Mouse (Mus musculus) forebrain, postnatal 0 days (tissue): ENCODE results near the gene Zp3r. TPM values are rescaled to one million over a fixed set of nuclear protein-coding genes. Genes with fewer than 3 reads are reported as not detected.

Experiments
- ATAC-seq: fragments of 200-750 bp; cut with Nextera tagmentation; 2 replicates; pipeline ENCODE4 v1.8.0; 2017; ENCODE audit warnings: mild to moderate bottlenecking, moderate library complexity
- DNase-seq: peaks from one replicate; pipeline ENCODE4 v3.0.0-alpha.2; 2015
- H3K27ac ChIP-seq: fragments of 300-500 bp; sonication (generic); 2 replicates; pipeline ENCODE4 v1.5.1; 2014; ENCODE audit warnings: low read depth, mild to moderate bottlenecking, antibody characterized with exemption, low read length, moderate library complexity, mixed read lengths
- H3K27me3 ChIP-seq: fragments of 300-500 bp; sonication (generic); 2 replicates; pipeline ENCODE4 v1.6.1; 2014; ENCODE audit warnings: mild to moderate bottlenecking, low read length, mixed read lengths; ENCODE audit not compliant: insufficient read depth
- H3K36me3 ChIP-seq: fragments of 300-500 bp; sonication (generic); 2 replicates; pipeline ENCODE4 v1.6.1; 2014; ENCODE audit warnings: mild to moderate bottlenecking, moderate library complexity; ENCODE audit not compliant: insufficient read depth
- H3K4me1 ChIP-seq: fragments of 300-500 bp; sonication (generic); 2 replicates; pipeline ENCODE4 v1.6.1; 2014; ENCODE audit warnings: antibody characterized with exemption; ENCODE audit not compliant: insufficient read depth
- H3K4me2 ChIP-seq: fragments of 300-500 bp; sonication (generic); 2 replicates; pipeline ENCODE4 v1.6.1; 2014; ENCODE audit warnings: low read depth, mild to moderate bottlenecking, moderate library complexity
- H3K4me3 ChIP-seq: fragments of 300-500 bp; sonication (generic); 2 replicates; pipeline ENCODE4 v1.5.1; 2014; ENCODE audit warnings: low read depth, low read length, mixed read lengths
- H3K9ac ChIP-seq: fragments of 300-500 bp; sonication (generic); 2 replicates; pipeline ENCODE4 v1.6.1; 2014; ENCODE audit warnings: mild to moderate bottlenecking
- H3K9me3 ChIP-seq: fragments of 300-500 bp; sonication (generic); 2 replicates; pipeline ENCODE4 v1.6.1; 2016; ENCODE audit warnings: low read length
- CTCF ChIP-seq: sonication (generic); IDR thresholded peaks from 2 replicates; pipeline ENCODE4 v1.5.1; 2016; ENCODE audit warnings: antibody characterized with exemption, control low read depth, low read depth
- WGBS: fragments of 180-500 bp; shearing (Covaris S2); extraction: QIAGEN DNeasy Blood & Tissue Kit; methylation state at CpG from one replicate; pipeline ENCODE4 v1.1.7; 2014; 5-methylcytosine and 5-hydroxymethylcytosine counted together
- polyA plus RNA-seq: library from polyadenylated mRNA; unstranded; fragments of >200 nt; fragmentation: Nextera tagmentation; extraction: Ambion mirVana; gene quantifications from 2 replicates; pipeline ENCODE4 v1.2.1, GENCODE M21; 2015
- total RNA-seq: library from RNA; depleted of rRNA; stranded (reverse); fragments of >200 nt; gene quantifications from 2 replicates; pipeline ENCODE4 v1.2.3, GENCODE M21; 2014

The Zp3r gene
- total and polyA plus RNA-seq, 2 experiments from 2014 or later = not detected

- H3K4me2 ChIP-seq = no peak overlapping the region
- no peak overlapping the region for H3K4me3 ChIP-seq
- no peaks in the 10 kb centered on the region for H3K9me3 ChIP-seq
- TF ChIP-seq CTCF = no peak
- H3K27ac ChIP-seq = no peak overlapping the region
- DNase-seq (no peak), ATAC-seq (no peak)
- H3K4me1 ChIP-seq = no peaks in the 10 kb centered on the region
- no peak overlapping the region for H3K9ac ChIP-seq
- no peaks in the 10 kb centered on the region for H3K27me3 ChIP-seq
- H3K36me3 ChIP-seq = no peaks in the 10 kb centered on the region
- WGBS = 91% methylated on average over 8 of the region's 8 CpGs
Measured at GRCm38 (mm10) chr1:130633316-130633715, 3.9 kb upstream of the Zp3r start.

DNA sequence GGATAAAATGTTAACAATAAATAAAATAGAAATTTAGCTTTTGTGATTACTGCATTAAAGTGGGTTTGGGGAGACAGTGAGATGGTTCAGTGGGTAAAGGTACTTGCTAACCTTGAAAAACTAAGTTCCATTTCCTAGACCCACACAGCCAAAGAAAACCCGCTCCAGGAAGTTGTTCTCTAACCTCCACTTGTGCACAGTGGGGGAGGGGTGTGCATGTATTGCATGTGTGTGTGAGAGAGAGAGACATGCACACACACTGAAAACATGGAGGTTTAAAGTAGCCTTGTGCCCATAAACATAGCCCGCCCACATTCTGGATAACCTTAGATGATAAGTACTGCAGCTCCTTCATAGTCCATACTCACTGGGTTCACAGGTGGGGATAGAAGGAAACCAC lies 33.1 kb downstream of the Zp3r start:
- no peaks in the 10 kb centered on the region for H3K9me3 ChIP-seq
- no peaks in the 10 kb centered on the region for H3K4me1 ChIP-seq
- 92% methylated on average over 2 of the region's 2 CpGs for WGBS
- no peaks in the 10 kb centered on the region for H3K36me3 ChIP-seq
- no peak overlapping the region for H3K4me3 ChIP-seq
- ATAC-seq = no peak
- no peak for DNase-seq
- H3K4me2 ChIP-seq = no peak overlapping the region
- no peaks in the 10 kb centered on the region for H3K27me3 ChIP-seq
- no peak for TF ChIP-seq CTCF
- no peak overlapping the region for H3K9ac ChIP-seq
- H3K27ac ChIP-seq = no peak overlapping the region

- H3K27me3 ChIP-seq = no peaks in the 10 kb centered on the region
- no peaks in the 10 kb centered on the region for H3K4me1 ChIP-seq
- no peak overlapping the region for H3K27ac ChIP-seq
- H3K36me3 ChIP-seq = no peaks in the 10 kb centered on the region
- no peak overlapping the region for H3K9ac ChIP-seq
- H3K4me3 ChIP-seq = no peak overlapping the region
- WGBS = 81% methylated on average over 9 of the region's 9 CpGs
- TF ChIP-seq CTCF = no peak
- H3K9me3 ChIP-seq = no peaks in the 10 kb centered on the region
- ATAC-seq (no peak), DNase-seq (no peak)
- no peak overlapping the region for H3K4me2 ChIP-seq
Measured at GRCm38 (mm10) chr1:130588659-130589058, 40.8 kb downstream of the Zp3r start.

- WGBS = 20% methylated on average over 4 of the region's 4 CpGs
- no peak overlapping the region for H3K4me3 ChIP-seq
- DNase-seq (peak; percentile 35), ATAC-seq (peak; percentile 89)
- H3K4me1 ChIP-seq = 0 out of 2 replicates have a peak, but pooled peaks cover 3% of the 10 kb centered on the region
- no peaks in the 10 kb centered on the region for H3K27me3 ChIP-seq
- H3K27ac ChIP-seq = no peak overlapping the region
- no peak for TF ChIP-seq CTCF
- H3K36me3 ChIP-seq = no peaks in the 10 kb centered on the region
- no peak overlapping the region for H3K4me2 ChIP-seq
- H3K9me3 ChIP-seq = no peaks in the 10 kb centered on the region
- no peak overlapping the region for H3K9ac ChIP-seq
Measured at GRCm38 (mm10) chr1:130576389-130576788, 53.0 kb downstream of the Zp3r start.

DNA sequence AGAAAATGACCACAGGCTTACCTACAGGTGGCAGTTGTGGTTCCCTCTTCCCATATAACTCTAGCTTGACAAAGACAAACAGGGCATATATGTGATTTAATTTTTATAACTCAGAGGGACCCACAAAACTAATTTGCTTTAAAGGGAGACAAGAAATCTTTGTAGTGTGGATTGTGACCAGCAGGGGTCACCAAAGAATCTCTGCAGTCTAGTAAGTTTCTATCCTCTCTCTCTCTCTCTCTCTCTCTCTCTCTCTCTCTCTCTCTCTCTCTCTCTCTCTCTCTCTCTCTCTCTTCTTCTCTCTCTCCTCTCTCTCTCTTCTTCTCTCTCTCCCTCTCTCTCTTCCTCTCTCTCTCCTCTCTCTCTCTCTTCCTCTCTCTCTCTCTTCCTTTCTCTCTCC lies 53.5 kb downstream of the Zp3r start:
- Histone ChIP-seq H3K9me3 (no peaks in the 10 kb centered on the region), H3K9ac (no peak overlapping the region), H3K4me2 (no peak overlapping the region), H3K4me1 (0 out of 2 replicates have a peak, but pooled peaks cover 3% of the 10 kb centered on the region), H3K27me3 (no peaks in the 10 kb centered on the region), H3K4me3 (no peak overlapping the region), H3K27ac (no peak overlapping the region), H3K36me3 (no peaks in the 10 kb centered on the region)
- ATAC-seq (no peak), DNase-seq (peak; percentile 58)
- TF ChIP-seq CTCF = peak; percentile 53

- no peak overlapping the region for H3K9ac ChIP-seq
- H3K27ac ChIP-seq = no peak overlapping the region
- WGBS = 73% methylated on average over 5 of the region's 5 CpGs
- no peaks in the 10 kb centered on the region for H3K36me3 ChIP-seq
- TF ChIP-seq CTCF = no peak
- H3K9me3 ChIP-seq = no peaks in the 10 kb centered on the region
- no peaks in the 10 kb centered on the region for H3K4me1 ChIP-seq
- no peak for ATAC-seq
- no peaks in the 10 kb centered on the region for H3K27me3 ChIP-seq
- no peak overlapping the region for H3K4me3 ChIP-seq
- DNase-seq = no peak
- H3K4me2 ChIP-seq = no peak overlapping the region
Measured at GRCm38 (mm10) chr1:130551407-130552249, 77.8 kb downstream of the Zp3r start.

GRCm38 (mm10) chr1:130550242-130551167 lies 78.9 kb downstream of the Zp3r start:
- Histone ChIP-seq H3K9ac (no peak overlapping the region), H3K27ac (no peak overlapping the region), H3K4me2 (no peak overlapping the region), H3K27me3 (no peaks in the 10 kb centered on the region), H3K4me3 (no peak overlapping the region), H3K36me3 (no peaks in the 10 kb centered on the region), H3K4me1 (no peaks in the 10 kb centered on the region), H3K9me3 (no peaks in the 10 kb centered on the region)
- DNase-seq (no peak), ATAC-seq (no peak)
- no peak for TF ChIP-seq CTCF
- WGBS = 72% methylated on average over 19 of the region's 19 CpGs
